In genomic region chr3:138053969-138054368, GRCm38 (mm10) we compare ENCODE assay signal across 11 mouse cellular contexts. TPM values are rescaled to one million over a fixed set of nuclear protein-coding genes. Genes with fewer than 3 reads are reported as not detected.
DNase-seq lines count a peak whose midpoint lies in the region; ATAC-seq and TF ChIP-seq lines count a peak whose summit lies in the region.
"Had no signal": no experiment of that assay in that cellular context is flagged by ENCODE, and none has a peak within 500 bp of the region (broad histone marks: within the 10 kb centered on the region; RNA-seq: fewer than 3 reads in every experiment).

No protein-coding gene starts in this region.

- TF ChIP-seq POLR2A in embryonic fibroblast, embryonic 13.5 days (IDR thresholded peaks at IDR 0.05; ENCODE audit: low read depth, low read length) = 0 out of 2 replicates have a peak, but pooled peaks have one; percentile 23

- TF ChIP-seq CTCF in embryonic fibroblast, embryonic 13.5 days (IDR thresholded peaks at IDR 0.05; ENCODE audit: borderline replicate concordance, insufficient read depth, low read length) = no peak

- ATAC-seq in kidney, embryonic 15.5 days (replicated peaks; ENCODE audit: low FRiP score) = peak; percentile 73; the same call in 1 of the 2 replicates
- no peak for ATAC-seq in forebrain, embryonic 16.5 days
- ATAC-seq in forebrain, embryonic 11.5 days (replicated peaks; ENCODE audit: low FRiP score) = no peak
- ATAC-seq: inflammation-experienced regulatory T-cells, adult 6 months had no signal

- H3K4me3 ChIP-seq in kidney, embryonic 15.5 days (replicated peaks) = no peak overlapping the region
- H3K4me3 ChIP-seq in embryonic fibroblast, embryonic 13.5 days (ENCODE audit: insufficient read depth, low read length) = no peak overlapping the region
- H3K4me3 ChIP-seq in forebrain, embryonic 16.5 days (replicated peaks; ENCODE audit: low read length) = no peak overlapping the region
- no peak overlapping the region for H3K4me3 ChIP-seq in forebrain, embryonic 11.5 days (ENCODE audit: low read depth, low read length)

- no peaks in the 10 kb centered on the region for H3K9me3 ChIP-seq in kidney, embryonic 15.5 days (replicated peaks)
- no peaks in the 10 kb centered on the region for H3K9me3 ChIP-seq in forebrain, embryonic 16.5 days (ENCODE audit: control insufficient read depth, low read length)
- H3K9me3 ChIP-seq in forebrain, embryonic 11.5 days (ENCODE audit: control insufficient read depth, low read length) = no peaks in the 10 kb centered on the region

- no peaks in the 10 kb centered on the region for H3K36me3 ChIP-seq in kidney, embryonic 15.5 days
- no peaks in the 10 kb centered on the region for H3K36me3 ChIP-seq in forebrain, embryonic 16.5 days (ENCODE audit: control insufficient read depth, insufficient read depth)
- H3K36me3 ChIP-seq in forebrain, embryonic 11.5 days (ENCODE audit: control insufficient read depth, insufficient read depth, low read length) = no peaks in the 10 kb centered on the region

- WGBS in kidney, embryonic 15.5 days = 8% methylated on average over 4 of the region's 4 CpGs
- WGBS in forebrain, embryonic 16.5 days = 57% methylated on average over 4 of the region's 4 CpGs
- WGBS in forebrain, embryonic 11.5 days = 58% methylated on average over 4 of the region's 4 CpGs

- H3K4me1 ChIP-seq in kidney, embryonic 15.5 days = peaks cover 23% of the 10 kb centered on the region
- peaks cover 2% of the 10 kb centered on the region; the same call in 1 of the 2 replicates for H3K4me1 ChIP-seq in embryonic fibroblast, embryonic 13.5 days (ENCODE audit: control insufficient read depth, insufficient read depth, low read length)
- H3K4me1 ChIP-seq in forebrain, embryonic 16.5 days (replicated peaks; ENCODE audit: control insufficient read depth, insufficient read depth, low read length) = no peaks in the 10 kb centered on the region
- H3K4me1 ChIP-seq in forebrain, embryonic 11.5 days (replicated peaks; ENCODE audit: control insufficient read depth, insufficient read depth, low read length) = no peaks in the 10 kb centered on the region

- DNase-seq in kidney, adult 18-20 months = no peak
- peak; percentile 88 for DNase-seq in NIH3T3 (ENCODE audit: low read depth)
- DNase-seq in heart, postnatal 4 days = peak; percentile 67
- DNase-seq in forebrain, embryonic 11.5 days (ENCODE audit: low spot score) = no peak
- DNase-seq in spleen, postnatal 14 days (ENCODE audit: low spot score in 2 of 2) = no peak

- no peak overlapping the region for H3K9ac ChIP-seq in kidney, embryonic 15.5 days
- no peak overlapping the region for H3K9ac ChIP-seq in forebrain, embryonic 16.5 days (replicated peaks; ENCODE audit: low read depth, low read length)
- H3K9ac ChIP-seq in forebrain, embryonic 11.5 days (ENCODE audit: low read length) = no peak overlapping the region
- H3K9ac ChIP-seq: liver, embryonic 14.5 days had no signal

- H3K27me3 ChIP-seq in kidney, embryonic 15.5 days = no peaks in the 10 kb centered on the region
- H3K27me3 ChIP-seq in forebrain, embryonic 16.5 days (replicated peaks; ENCODE audit: control insufficient read depth, insufficient read depth, low read length) = no peaks in the 10 kb centered on the region
- no peaks in the 10 kb centered on the region for H3K27me3 ChIP-seq in forebrain, embryonic 11.5 days (ENCODE audit: control insufficient read depth, insufficient read depth, low read length)

- H3K4me2 ChIP-seq in kidney, embryonic 15.5 days = no peak overlapping the region
- no peak overlapping the region for H3K4me2 ChIP-seq in forebrain, embryonic 16.5 days (ENCODE audit: low read length)
- no peak overlapping the region for H3K4me2 ChIP-seq in forebrain, embryonic 11.5 days (ENCODE audit: low read depth, low read length, severe bottlenecking)

- peak overlapping the region; percentile 65 for H3K27ac ChIP-seq in kidney, embryonic 15.5 days
- peak overlapping the region; percentile 85 for H3K27ac ChIP-seq in embryonic fibroblast, embryonic 13.5 days (ENCODE audit: insufficient read depth, low read length)
- no peak overlapping the region for H3K27ac ChIP-seq in forebrain, embryonic 16.5 days (ENCODE audit: low read length)
- H3K27ac ChIP-seq in forebrain, embryonic 11.5 days (ENCODE audit: low read depth, low read length) = no peak overlapping the region
- H3K27ac ChIP-seq: liver, embryonic 14.5 days had no signal

RNA-seq across cellular contexts. Expression of gene 1110002E22Rik, which starts 10.9 kb away (rescaled TPM):
- 0.74 and 0.78 TPM in 2 replicates for polyA plus RNA-seq in kidney, embryonic 15.5 days (2015; fragmentation: Nextera tagmentation; extraction: Ambion mirVana)
- 0.09 and 0.37 TPM in 2 replicates for polyA plus RNA-seq in embryonic fibroblast, embryonic 13.5 days (2011; ENCODE audit: insufficient read length, low read depth, missing spikeins)
- 10 to 100 TPM; 56.0 to 60.4 TPM for total RNA-seq in heart, postnatal 4 days (2021)
- 0.24 and 0.32 TPM in 2 replicates for polyA plus RNA-seq in forebrain, embryonic 16.5 days (2015; fragmentation: Nextera tagmentation; extraction: Ambion mirVana)
- polyA plus RNA-seq in forebrain, embryonic 11.5 days (2014; fragmentation: Nextera tagmentation; extraction: Ambion mirVana) = 0.09 TPM in 1 of 2 replicates, not detected in the other
- total RNA-seq: common myeloid progenitor, adult 5-6 weeks had no signal
- polyA plus RNA-seq: inflammation-experienced regulatory T-cells, adult 6 months had no signal

RNA-seq across cellular contexts. Expression of gene Gm5105, which starts 13.2 kb away (rescaled TPM):
- polyA plus RNA-seq in kidney, embryonic 15.5 days (2015; fragmentation: Nextera tagmentation; extraction: Ambion mirVana) = 0.36 TPM in 1 of 2 replicates, not detected in the other
- not detected in 2 replicates for polyA plus RNA-seq in embryonic fibroblast, embryonic 13.5 days (2011; ENCODE audit: insufficient read length, low read depth, missing spikeins)
- 1 to 10 TPM in 1 of 2 experiments, under 1 TPM in 1; 0.48 to 1.0 TPM for total RNA-seq in heart, postnatal 4 days (2021)
- 0.14 TPM in 1 of 2 replicates, not detected in the other for polyA plus RNA-seq in forebrain, embryonic 16.5 days (2015; fragmentation: Nextera tagmentation; extraction: Ambion mirVana)
- not detected in 2 replicates for polyA plus RNA-seq in forebrain, embryonic 11.5 days (2014; fragmentation: Nextera tagmentation; extraction: Ambion mirVana)
- total RNA-seq: common myeloid progenitor, adult 5-6 weeks had no signal
- polyA plus RNA-seq: inflammation-experienced regulatory T-cells, adult 6 months; liver, embryonic 14.5 days had no signal

Comparison
In these comparisons a context has a peak if more than half of its experiments do, and no peak if none do; other contexts are left out.
1. H3K27ac ChIP-seq: peak in kidney, embryonic 15.5 days (single experiment) and embryonic fibroblast, embryonic 13.5 days (single experiment); none in forebrain, embryonic 16.5 days (single experiment) and forebrain, embryonic 11.5 days (single experiment).
2. DNase-seq: peak in NIH3T3 (single experiment) and heart, postnatal 4 days (single experiment); none in kidney, adult 18-20 months (single experiment), forebrain, embryonic 11.5 days (single experiment) and spleen, postnatal 14 days (0 of 2).